Mouse (Mus musculus): ENCODE results near the gene Pigk. TPM values are rescaled to one million over a fixed set of nuclear protein-coding genes. Genes with fewer than 3 reads are reported as not detected.

The Pigk gene
- polyA plus RNA-seq, 1 experiment from 2014 or later: 59.6 TPM

DNA sequence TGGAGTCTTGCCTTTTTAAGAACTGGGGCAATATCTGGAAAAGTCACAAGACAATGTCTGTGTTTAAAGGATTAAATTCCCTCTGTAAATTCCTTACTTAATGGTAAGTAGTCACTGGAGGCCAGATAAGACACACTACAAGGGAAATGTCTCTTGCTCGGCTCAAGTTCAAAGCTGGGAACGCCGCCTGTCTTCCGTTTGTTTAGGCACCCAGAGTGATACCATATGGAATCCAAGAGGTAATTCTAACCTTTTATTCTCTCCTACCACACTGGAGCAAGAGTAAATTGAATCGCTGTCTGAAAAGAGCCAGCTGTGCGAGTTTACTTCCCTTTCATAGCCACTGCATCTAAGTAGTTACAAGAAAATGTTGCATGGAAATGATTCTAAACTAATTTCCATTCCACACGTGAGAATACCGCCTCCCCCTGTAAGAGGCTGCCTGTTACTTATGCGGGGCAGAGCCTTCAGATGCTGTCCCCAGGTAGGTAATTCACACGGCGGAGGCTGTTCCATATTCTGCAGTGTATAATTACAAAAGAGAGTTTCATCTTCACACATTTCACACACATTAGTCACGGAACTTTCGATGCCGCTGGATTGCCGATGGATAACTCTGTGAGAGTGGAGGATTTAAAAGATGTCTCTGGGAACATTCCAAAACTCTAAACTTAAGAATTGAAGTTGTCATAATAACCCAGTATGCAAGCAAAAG is 166.4 kb downstream of the Pigk start:
- Histone ChIP-seq H3K27ac (ENCODE audit: low read length) (0 out of 2 replicates have a peak overlapping the region, but pooled peaks have one; percentile 4), H3K4me1 (ENCODE audit: control insufficient read depth, insufficient read depth, low read length) (peaks cover 21% of the 10 kb centered on the region), H3K4me2 (ENCODE audit: low read length) (no peak overlapping the region), H3K36me3 (ENCODE audit: control insufficient read depth, insufficient read depth, low read length) (no peaks in the 10 kb centered on the region), H3K27me3 (ENCODE audit: control insufficient read depth, insufficient read depth, low read depth, low read length) (no peaks in the 10 kb centered on the region), H3K9ac (ENCODE audit: low read depth, low read length) (no peak overlapping the region), H3K9me3 (replicated peaks; ENCODE audit: control insufficient read depth, low read length, poor library complexity, severe bottlenecking) (no peaks in the 10 kb centered on the region), H3K4me3 (ENCODE audit: low read depth, low read length) (no peak overlapping the region)
- ATAC-seq: peak; percentile 63; the same call in 1 of the 2 replicates
- 22% methylated on average over 15 of the region's 15 CpGs for WGBS

DNA sequence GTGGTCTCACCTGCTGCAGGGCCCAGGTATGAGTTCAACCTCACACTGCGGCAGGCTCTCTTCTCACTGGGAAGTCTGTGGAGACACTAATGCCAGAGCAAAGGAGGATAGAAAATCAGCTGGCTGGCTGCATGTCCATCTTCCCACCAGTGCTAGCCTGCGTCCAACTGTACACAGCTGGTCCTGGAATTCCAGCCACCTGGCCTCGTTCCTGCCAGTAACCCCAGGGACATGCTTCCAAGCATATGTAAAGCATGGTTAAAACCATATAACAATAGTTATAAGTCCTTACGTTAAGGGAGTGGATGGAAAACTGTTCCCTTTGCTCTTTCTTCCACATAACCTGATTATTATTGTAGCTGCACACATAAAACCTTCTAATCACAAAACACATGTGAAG is 167.8 kb downstream of the Pigk start:
- ATAC-seq: no peak
- 74% methylated on average over 4 of the region's 4 CpGs for WGBS

DNA sequence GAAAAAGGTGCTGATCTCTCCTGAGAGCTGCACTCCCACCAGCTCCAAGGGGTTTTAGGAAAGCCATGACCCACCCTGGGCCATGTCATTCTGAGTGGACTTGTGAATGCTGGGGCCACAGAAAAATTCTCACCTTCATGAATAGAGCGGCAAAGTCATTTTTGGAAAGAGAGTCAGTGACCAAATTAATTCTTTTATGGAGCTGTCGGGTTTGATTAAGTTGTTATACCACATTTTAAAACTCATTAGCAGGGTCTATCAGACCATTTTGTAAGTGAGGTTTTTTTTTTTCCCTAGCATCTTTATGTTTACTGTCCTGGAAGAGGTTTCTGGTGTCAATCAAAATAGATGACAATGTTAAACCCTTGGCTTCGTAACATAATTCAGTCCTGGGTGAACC is 169.7 kb downstream of the Pigk start:
- peaks cover 21% of the 10 kb centered on the region for H3K4me1 ChIP-seq (ENCODE audit: control insufficient read depth, insufficient read depth, low read length)
- H3K4me2 ChIP-seq (ENCODE audit: low read length): no peak overlapping the region
- H3K27ac ChIP-seq (ENCODE audit: low read length): no peak overlapping the region
- 68% methylated on average over 3 of the region's 3 CpGs for WGBS
- no peak overlapping the region for H3K9ac ChIP-seq (ENCODE audit: low read depth, low read length)
- H3K9me3 ChIP-seq (replicated peaks; ENCODE audit: control insufficient read depth, low read length, poor library complexity, severe bottlenecking): no peaks in the 10 kb centered on the region
- no peaks in the 10 kb centered on the region for H3K27me3 ChIP-seq (ENCODE audit: control insufficient read depth, insufficient read depth, low read depth, low read length)
- ATAC-seq: no peak
- no peaks in the 10 kb centered on the region for H3K36me3 ChIP-seq (ENCODE audit: control insufficient read depth, insufficient read depth, low read length)
- H3K4me3 ChIP-seq (ENCODE audit: low read depth, low read length): no peak overlapping the region

More for the DNA sequence above, 167.8 kb downstream of the Pigk start:
- Histone ChIP-seq H3K27me3 (ENCODE audit: control insufficient read depth, insufficient read depth, low read depth, low read length) (no peaks in the 10 kb centered on the region), H3K36me3 (ENCODE audit: control insufficient read depth, insufficient read depth, low read length) (no peaks in the 10 kb centered on the region), H3K4me1 (ENCODE audit: control insufficient read depth, insufficient read depth, low read length) (peaks cover 21% of the 10 kb centered on the region), H3K9ac (ENCODE audit: low read depth, low read length) (no peak overlapping the region), H3K4me2 (ENCODE audit: low read length) (no peak overlapping the region), H3K9me3 (replicated peaks; ENCODE audit: control insufficient read depth, low read length, poor library complexity, severe bottlenecking) (no peaks in the 10 kb centered on the region), H3K27ac (ENCODE audit: low read length) (no peak overlapping the region), H3K4me3 (ENCODE audit: low read depth, low read length) (no peak overlapping the region)

DNA sequence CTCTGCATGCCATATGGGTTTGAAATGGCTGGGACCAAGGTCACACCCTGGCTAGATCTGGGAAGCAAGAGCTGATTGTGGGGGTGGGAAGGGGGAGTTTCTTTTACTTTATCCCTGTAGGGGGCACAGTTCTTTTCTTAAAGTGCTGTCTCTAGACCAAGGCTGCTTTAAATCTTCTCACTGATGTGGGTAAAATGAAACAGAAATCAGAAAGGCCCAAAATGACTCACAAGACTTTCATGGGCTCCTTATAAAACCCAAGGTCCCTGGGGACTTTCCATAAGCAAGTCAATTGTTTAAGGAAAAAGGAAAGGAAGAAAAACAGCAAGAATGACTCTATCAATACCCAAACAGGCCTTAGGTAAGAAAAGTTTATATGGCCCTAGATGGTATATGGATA is 172.8 kb downstream of the Pigk start:
- no peaks in the 10 kb centered on the region for H3K27me3 ChIP-seq (ENCODE audit: control insufficient read depth, insufficient read depth, low read depth, low read length)
- H3K9ac ChIP-seq (ENCODE audit: low read depth, low read length): no peak overlapping the region
- H3K9me3 ChIP-seq (replicated peaks; ENCODE audit: control insufficient read depth, low read length, poor library complexity, severe bottlenecking): no peaks in the 10 kb centered on the region
- ATAC-seq: no peak
- no peak overlapping the region for H3K4me3 ChIP-seq (ENCODE audit: low read depth, low read length)
- H3K36me3 ChIP-seq (ENCODE audit: control insufficient read depth, insufficient read depth, low read length): no peaks in the 10 kb centered on the region
- no peak overlapping the region for H3K27ac ChIP-seq (ENCODE audit: low read length)
- H3K4me2 ChIP-seq (ENCODE audit: low read length): no peak overlapping the region
- H3K4me1 ChIP-seq (ENCODE audit: control insufficient read depth, insufficient read depth, low read length): peaks cover 7% of the 10 kb centered on the region

DNA sequence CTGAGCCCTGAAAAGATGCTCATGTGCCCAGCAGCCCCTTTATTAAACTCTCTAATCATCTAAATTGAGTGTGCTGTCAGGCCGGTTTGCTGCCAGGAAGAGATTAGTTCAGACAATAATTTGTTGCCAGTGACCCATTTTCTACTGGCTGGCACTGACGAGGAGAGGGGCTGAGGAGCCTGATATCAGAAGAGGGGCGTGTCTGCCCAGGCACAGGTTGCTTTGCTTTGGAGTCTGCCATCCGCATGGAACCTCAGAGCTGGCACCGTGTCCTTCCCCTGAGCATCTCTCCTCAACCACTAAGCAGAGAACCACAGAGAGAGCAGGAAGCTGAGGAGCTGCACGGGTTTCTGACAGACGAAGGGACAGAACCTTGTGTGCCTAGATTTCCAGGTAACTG is 174.2 kb downstream of the Pigk start:
- ATAC-seq: no peak
- H3K9ac ChIP-seq (ENCODE audit: low read depth, low read length): no peak overlapping the region
- no peak overlapping the region for H3K27ac ChIP-seq (ENCODE audit: low read length)
- no peak overlapping the region for H3K4me3 ChIP-seq (ENCODE audit: low read depth, low read length)
- 70% methylated on average over 7 of the region's 7 CpGs for WGBS
- no peaks in the 10 kb centered on the region for H3K9me3 ChIP-seq (replicated peaks; ENCODE audit: control insufficient read depth, low read length, poor library complexity, severe bottlenecking)
- peaks cover 7% of the 10 kb centered on the region for H3K4me1 ChIP-seq (ENCODE audit: control insufficient read depth, insufficient read depth, low read length)
- H3K4me2 ChIP-seq (ENCODE audit: low read length): no peak overlapping the region
- no peaks in the 10 kb centered on the region for H3K36me3 ChIP-seq (ENCODE audit: control insufficient read depth, insufficient read depth, low read length)
- H3K27me3 ChIP-seq (ENCODE audit: control insufficient read depth, insufficient read depth, low read depth, low read length): no peaks in the 10 kb centered on the region

DNA sequence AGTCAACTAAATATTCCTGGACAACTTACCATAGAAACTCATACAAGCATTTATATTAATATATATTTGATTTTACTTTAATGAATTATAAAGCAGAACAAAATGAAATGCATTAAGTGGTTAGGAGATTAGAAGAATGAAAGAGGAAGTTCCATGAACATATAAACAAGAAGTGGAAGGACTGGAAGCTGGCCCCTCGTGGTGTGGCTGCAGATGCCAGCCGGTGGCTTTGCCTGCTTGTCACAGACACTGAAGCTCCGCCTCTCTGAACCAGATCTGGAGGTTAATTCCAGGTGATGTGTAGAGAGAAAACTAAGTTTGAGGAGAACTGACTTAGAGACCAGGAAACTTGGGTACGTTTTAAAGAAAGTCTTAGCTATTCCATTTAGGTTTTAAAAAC is 181.0 kb downstream of the Pigk start:
- Histone ChIP-seq H3K9me3 (replicated peaks; ENCODE audit: control insufficient read depth, low read length, poor library complexity, severe bottlenecking) (no peaks in the 10 kb centered on the region), H3K27ac (ENCODE audit: low read length) (no peak overlapping the region), H3K27me3 (ENCODE audit: control insufficient read depth, insufficient read depth, low read depth, low read length) (no peaks in the 10 kb centered on the region), H3K36me3 (ENCODE audit: control insufficient read depth, insufficient read depth, low read length) (no peaks in the 10 kb centered on the region), H3K4me2 (ENCODE audit: low read length) (no peak overlapping the region), H3K4me3 (ENCODE audit: low read depth, low read length) (no peak overlapping the region), H3K4me1 (ENCODE audit: control insufficient read depth, insufficient read depth, low read length) (no peaks in the 10 kb centered on the region), H3K9ac (ENCODE audit: low read depth, low read length) (no peak overlapping the region)
- WGBS: 71% methylated on average over 4 of the region's 4 CpGs
- ATAC-seq: no peak

DNA sequence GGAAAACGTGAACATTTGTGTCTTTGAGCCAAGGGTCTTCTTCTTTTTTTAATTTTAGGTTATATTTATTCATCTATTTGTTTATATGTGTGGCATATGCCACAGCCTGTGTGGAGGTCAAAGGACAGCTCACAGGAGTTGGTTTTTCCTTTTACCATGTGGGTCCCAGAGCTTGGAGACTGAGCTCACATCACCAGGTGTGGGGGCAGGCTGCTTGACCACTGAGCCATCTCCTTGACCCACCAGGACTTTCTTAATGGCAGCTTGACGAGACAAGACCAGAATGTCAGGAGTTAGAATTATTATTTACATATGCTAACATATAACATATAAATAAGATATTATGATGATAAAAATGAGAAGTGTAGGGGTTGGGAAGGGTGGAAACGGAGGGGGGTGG is 182.2 kb downstream of the Pigk start:
- whole genome bisulfite sequencing: 74% methylated on average over 3 of the region's 3 CpGs
- no peaks in the 10 kb centered on the region for H3K36me3 ChIP-seq (ENCODE audit: control insufficient read depth, insufficient read depth, low read length)
- H3K4me2 ChIP-seq (ENCODE audit: low read length): no peak overlapping the region
- no peak overlapping the region for H3K27ac ChIP-seq (ENCODE audit: low read length)
- no peaks in the 10 kb centered on the region for H3K4me1 ChIP-seq (ENCODE audit: control insufficient read depth, insufficient read depth, low read length)
- no peak overlapping the region for H3K9ac ChIP-seq (ENCODE audit: low read depth, low read length)
- no peak overlapping the region for H3K4me3 ChIP-seq (ENCODE audit: low read depth, low read length)
- no peak for ATAC-seq
- H3K9me3 ChIP-seq (replicated peaks; ENCODE audit: control insufficient read depth, low read length, poor library complexity, severe bottlenecking): no peaks in the 10 kb centered on the region
- H3K27me3 ChIP-seq (ENCODE audit: control insufficient read depth, insufficient read depth, low read depth, low read length): no peaks in the 10 kb centered on the region

DNA sequence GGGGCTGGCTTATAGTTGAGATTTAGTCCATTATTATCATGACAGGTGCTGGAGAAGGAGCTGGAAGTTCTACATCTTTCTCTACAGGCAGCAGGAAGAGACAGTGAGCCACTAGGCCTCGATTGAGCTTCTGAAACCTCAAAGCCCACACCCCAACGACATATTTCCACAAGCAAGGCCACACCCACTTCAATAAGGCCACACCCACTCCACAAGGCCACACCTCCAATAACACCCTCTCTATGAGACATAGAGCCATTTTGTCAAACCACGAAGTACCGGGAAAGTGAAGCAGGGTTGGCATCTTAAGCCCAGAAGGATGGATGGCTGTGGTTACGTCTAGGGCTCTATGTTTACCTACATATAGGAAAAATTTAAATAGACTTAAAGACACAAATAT is 183.3 kb downstream of the Pigk start:
- H3K4me2 ChIP-seq (ENCODE audit: low read length): no peak overlapping the region
- no peaks in the 10 kb centered on the region for H3K36me3 ChIP-seq (ENCODE audit: control insufficient read depth, insufficient read depth, low read length)
- H3K9me3 ChIP-seq (replicated peaks; ENCODE audit: control insufficient read depth, low read length, poor library complexity, severe bottlenecking): no peaks in the 10 kb centered on the region
- no peak overlapping the region for H3K27ac ChIP-seq (ENCODE audit: low read length)
- no peaks in the 10 kb centered on the region for H3K27me3 ChIP-seq (ENCODE audit: control insufficient read depth, insufficient read depth, low read depth, low read length)
- no peak overlapping the region for H3K4me3 ChIP-seq (ENCODE audit: low read depth, low read length)
- no peak for ATAC-seq
- H3K4me1 ChIP-seq (ENCODE audit: control insufficient read depth, insufficient read depth, low read length): no peaks in the 10 kb centered on the region
- H3K9ac ChIP-seq (ENCODE audit: low read depth, low read length): no peak overlapping the region
- 86% methylated on average over 5 of the region's 5 CpGs for WGBS

DNA sequence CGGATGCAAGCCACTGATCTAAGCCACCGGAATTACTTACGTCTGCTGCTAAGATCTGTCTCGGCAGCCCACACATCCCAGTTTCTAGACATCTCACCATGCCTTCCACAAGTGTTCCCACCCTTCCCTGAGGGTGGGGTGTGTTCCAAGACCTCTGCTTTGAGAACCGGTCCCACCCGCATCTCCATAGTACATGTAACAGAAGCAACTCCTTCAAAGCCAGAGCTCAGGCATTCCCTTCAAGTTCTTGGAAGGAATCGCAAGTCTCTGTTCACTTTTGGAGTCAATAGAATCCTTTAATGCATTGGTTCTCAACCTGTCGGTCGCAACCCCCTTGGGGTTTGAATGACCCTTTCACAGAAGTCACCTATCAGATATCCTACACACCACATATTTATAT is 185.0 kb downstream of the Pigk start:
- no peak for ATAC-seq

More for the DNA sequence above, 185.0 kb downstream of the Pigk start:
- H3K4me1 ChIP-seq (ENCODE audit: control insufficient read depth, insufficient read depth, low read length): no peaks in the 10 kb centered on the region
- H3K4me3 ChIP-seq (ENCODE audit: low read depth, low read length): no peak overlapping the region
- no peaks in the 10 kb centered on the region for H3K36me3 ChIP-seq (ENCODE audit: control insufficient read depth, insufficient read depth, low read length)
- no peak overlapping the region for H3K27ac ChIP-seq (ENCODE audit: low read length)
- no peak overlapping the region for H3K4me2 ChIP-seq (ENCODE audit: low read length)
- no peak overlapping the region for H3K9ac ChIP-seq (ENCODE audit: low read depth, low read length)
- 94% methylated on average over 9 of the region's 9 CpGs for WGBS
- no peaks in the 10 kb centered on the region for H3K27me3 ChIP-seq (ENCODE audit: control insufficient read depth, insufficient read depth, low read depth, low read length)
- no peaks in the 10 kb centered on the region for H3K9me3 ChIP-seq (replicated peaks; ENCODE audit: control insufficient read depth, low read length, poor library complexity, severe bottlenecking)

Data from midbrain, embryonic 16.5 days (tissue).